Mouse (Mus musculus) hindbrain, embryonic 13.5 days (tissue): ENCODE results near the gene Esrrg. TPM values are rescaled to one million over a fixed set of nuclear protein-coding genes. Genes with fewer than 3 reads are reported as not detected.

ENCODE experiments used
- ATAC-seq: fragments of 200-750 bp; cut with Nextera tagmentation; 2 replicates; pipeline ENCODE4 v1.8.0; 2017; ENCODE audit warnings: moderate TSS enrichment; ENCODE audit not compliant: low FRiP score
- H3K27ac ChIP-seq: fragments of 300-500 bp; sonication (generic); 2 replicates; pipeline ENCODE4 v1.5.1; 2015; ENCODE audit warnings: inconsistent platforms, mild to moderate bottlenecking, moderate library complexity
- H3K27me3 ChIP-seq: fragments of 300-500 bp; sonication (generic); 2 replicates; pipeline ENCODE4 v1.6.1; 2015; ENCODE audit warnings: mild to moderate bottlenecking, inconsistent platforms
- H3K36me3 ChIP-seq: fragments of 300-500 bp; sonication (generic); 2 replicates; pipeline ENCODE4 v1.6.1; 2015; ENCODE audit warnings: mild to moderate bottlenecking, inconsistent platforms
- H3K4me1 ChIP-seq: fragments of 300-500 bp; sonication (generic); replicated peaks from 2 replicates; pipeline ENCODE4 v1.6.1; 2015; ENCODE audit warnings: inconsistent platforms
- H3K4me2 ChIP-seq: fragments of 300-500 bp; sonication (generic); 2 replicates; pipeline ENCODE4 v1.6.1; 2015; ENCODE audit warnings: inconsistent platforms, mild to moderate bottlenecking, moderate library complexity
- H3K4me3 ChIP-seq: fragments of 300-500 bp; sonication (generic); 2 replicates; pipeline ENCODE4 v1.5.1; 2015; ENCODE audit warnings: mild to moderate bottlenecking, inconsistent platforms
- H3K9ac ChIP-seq: fragments of 300-500 bp; sonication (generic); 2 replicates; pipeline ENCODE4 v1.6.1; 2015; ENCODE audit warnings: mild to moderate bottlenecking, inconsistent platforms
- H3K9me3 ChIP-seq: fragments of 300-500 bp; sonication (generic); 2 replicates; pipeline ENCODE4 v1.6.1; 2016; ENCODE audit warnings: inconsistent platforms
- WGBS: fragments of 180-500 bp; shearing (Covaris S2); methylation state at CpG from one replicate; pipeline ENCODE4 v1.1.7; 2015; 5-methylcytosine and 5-hydroxymethylcytosine counted together
- polyA plus RNA-seq: library from polyadenylated mRNA; unstranded; fragments of >200 nt; fragmentation: Nextera tagmentation; extraction: Ambion mirVana; gene quantifications from 2 replicates; pipeline ENCODE4 v1.2.1, GENCODE M21; 2015

The Esrrg gene
- polyA plus RNA-seq, 1 experiment from 2014 or later = 28.9 TPM

- Histone ChIP-seq H3K27ac (no peak overlapping the region), H3K27me3 (no peaks in the 10 kb centered on the region), H3K4me3 (no peak overlapping the region), H3K36me3 (no peaks in the 10 kb centered on the region), H3K4me1 (peaks cover 13% of the 10 kb centered on the region; the same call in 1 of the 2 replicates), H3K9me3 (no peaks in the 10 kb centered on the region), H3K9ac (no peak overlapping the region), H3K4me2 (no peak overlapping the region)
- 47% methylated on average over 18 of the region's 18 CpGs for WGBS
- no peak for ATAC-seq
Measured at GRCm38 (mm10) chr1:187964829-187965760, 356.5 kb downstream of the Esrrg start.

GRCm38 (mm10) chr1:187965921-187966320 lies 357.3 kb downstream of the Esrrg start:
- no peaks in the 10 kb centered on the region for H3K27me3 ChIP-seq
- no peak overlapping the region for H3K27ac ChIP-seq
- no peaks in the 10 kb centered on the region for H3K9me3 ChIP-seq
- H3K4me3 ChIP-seq = no peak overlapping the region
- WGBS = 18% methylated on average over 6 of the region's 6 CpGs
- no peaks in the 10 kb centered on the region for H3K36me3 ChIP-seq
- ATAC-seq = no peak
- no peak overlapping the region for H3K4me2 ChIP-seq
- no peak overlapping the region for H3K9ac ChIP-seq
- peaks cover 13% of the 10 kb centered on the region; the same call in 1 of the 2 replicates for H3K4me1 ChIP-seq

- H3K4me1 ChIP-seq = peaks cover 13% of the 10 kb centered on the region; the same call in 1 of the 2 replicates
- no peak overlapping the region for H3K27ac ChIP-seq
- H3K9me3 ChIP-seq = no peaks in the 10 kb centered on the region
- H3K9ac ChIP-seq = no peak overlapping the region
- WGBS = 84% methylated on average over 4 of the region's 4 CpGs
- ATAC-seq = no peak
- no peak overlapping the region for H3K4me3 ChIP-seq
- H3K4me2 ChIP-seq = no peak overlapping the region
- H3K27me3 ChIP-seq = no peaks in the 10 kb centered on the region
- no peaks in the 10 kb centered on the region for H3K36me3 ChIP-seq
Measured at GRCm38 (mm10) chr1:187968379-187968778, 359.8 kb downstream of the Esrrg start.

GRCm38 (mm10) chr1:187969491-187969890 lies 360.9 kb downstream of the Esrrg start:
- no peaks in the 10 kb centered on the region for H3K36me3 ChIP-seq
- H3K4me2 ChIP-seq = no peak overlapping the region
- H3K9me3 ChIP-seq = no peaks in the 10 kb centered on the region
- no peak overlapping the region for H3K4me3 ChIP-seq
- WGBS = 79% methylated on average over 5 of the region's 5 CpGs
- H3K27ac ChIP-seq = no peak overlapping the region
- H3K27me3 ChIP-seq = 0 out of 2 replicates have a peak, but pooled peaks cover 2% of the 10 kb centered on the region
- H3K9ac ChIP-seq = no peak overlapping the region
- ATAC-seq = no peak
- peaks cover 13% of the 10 kb centered on the region; the same call in 1 of the 2 replicates for H3K4me1 ChIP-seq

- no peaks in the 10 kb centered on the region for H3K9me3 ChIP-seq
- ATAC-seq = peak; percentile 69; the same call in 1 of the 2 replicates
- no peak overlapping the region for H3K4me3 ChIP-seq
- no peaks in the 10 kb centered on the region for H3K36me3 ChIP-seq
- no peak overlapping the region for H3K9ac ChIP-seq
- H3K4me2 ChIP-seq = no peak overlapping the region
- H3K27me3 ChIP-seq = 0 out of 2 replicates have a peak, but pooled peaks cover 7% of the 10 kb centered on the region
- 10% methylated on average over 9 of the region's 9 CpGs for WGBS
- H3K4me1 ChIP-seq = peaks cover 8% of the 10 kb centered on the region
- H3K27ac ChIP-seq = no peak overlapping the region
Measured at GRCm38 (mm10) chr1:187974396-187974795, 365.8 kb downstream of the Esrrg start.

- peak overlapping the region; percentile 49 for H3K9ac ChIP-seq
- H3K9me3 ChIP-seq = no peaks in the 10 kb centered on the region
- H3K27ac ChIP-seq = peak overlapping the region; percentile 35; the same call in 1 of the 2 replicates
- H3K36me3 ChIP-seq = no peaks in the 10 kb centered on the region
- 0 out of 2 replicates have a peak, but pooled peaks cover 7% of the 10 kb centered on the region for H3K27me3 ChIP-seq
- 59% methylated on average over 20 of the region's 20 CpGs for WGBS
- H3K4me1 ChIP-seq = peaks cover 8% of the 10 kb centered on the region
- no peak overlapping the region for H3K4me3 ChIP-seq
- ATAC-seq = no peak
- H3K4me2 ChIP-seq = no peak overlapping the region
Measured at GRCm38 (mm10) chr1:187975465-187976352, 367.1 kb downstream of the Esrrg start.

- 88% methylated on average over 9 of the region's 9 CpGs for WGBS
- no peaks in the 10 kb centered on the region for H3K9me3 ChIP-seq
- peaks cover 8% of the 10 kb centered on the region for H3K4me1 ChIP-seq
- no peak for ATAC-seq
- no peak overlapping the region for H3K27ac ChIP-seq
- H3K9ac ChIP-seq = no peak overlapping the region
- no peak overlapping the region for H3K4me3 ChIP-seq
- H3K4me2 ChIP-seq = no peak overlapping the region
- no peaks in the 10 kb centered on the region for H3K36me3 ChIP-seq
- 0 out of 2 replicates have a peak, but pooled peaks cover 7% of the 10 kb centered on the region for H3K27me3 ChIP-seq
Measured at GRCm38 (mm10) chr1:187976353-187976730, 367.8 kb downstream of the Esrrg start.

GRCm38 (mm10) chr1:187981028-187981427 lies 372.4 kb downstream of the Esrrg start:
- no peak overlapping the region for H3K9ac ChIP-seq
- no peaks in the 10 kb centered on the region for H3K36me3 ChIP-seq
- 80% methylated on average over 2 of the region's 2 CpGs for WGBS
- 0 out of 2 replicates have a peak, but pooled peaks cover 17% of the 10 kb centered on the region for H3K27me3 ChIP-seq
- H3K4me2 ChIP-seq = no peak overlapping the region
- no peak overlapping the region for H3K4me3 ChIP-seq
- no peak for ATAC-seq
- H3K9me3 ChIP-seq = no peaks in the 10 kb centered on the region
- H3K4me1 ChIP-seq = peaks cover 20% of the 10 kb centered on the region
- H3K27ac ChIP-seq = no peak overlapping the region

- Histone ChIP-seq H3K9me3 (no peaks in the 10 kb centered on the region), H3K4me1 (peaks cover 19% of the 10 kb centered on the region), H3K9ac (no peak overlapping the region), H3K36me3 (no peaks in the 10 kb centered on the region), H3K27me3 (0 out of 2 replicates have a peak, but pooled peaks cover 12% of the 10 kb centered on the region), H3K4me3 (no peak overlapping the region), H3K27ac (no peak overlapping the region), H3K4me2 (no peak overlapping the region)
- 16% methylated on average over 4 of the region's 4 CpGs for WGBS
- ATAC-seq = no peak
Measured at GRCm38 (mm10) chr1:187983177-187983576, 374.6 kb downstream of the Esrrg start.

- Histone ChIP-seq H3K4me3 (no peak overlapping the region), H3K27me3 (0 out of 2 replicates have a peak, but pooled peaks cover 2% of the 10 kb centered on the region), H3K9ac (no peak overlapping the region), H3K4me1 (no peaks in the 10 kb centered on the region), H3K4me2 (no peak overlapping the region), H3K27ac (no peak overlapping the region), H3K36me3 (no peaks in the 10 kb centered on the region), H3K9me3 (no peaks in the 10 kb centered on the region)
- ATAC-seq = no peak
Measured at GRCm38 (mm10) chr1:187990161-187990560, 381.6 kb downstream of the Esrrg start.

- H3K4me1 ChIP-seq = peaks cover 13% of the 10 kb centered on the region
- H3K27me3 ChIP-seq = no peaks in the 10 kb centered on the region
- ATAC-seq = peak; percentile 97
- peak overlapping the region; percentile 48 for H3K4me3 ChIP-seq
- no peaks in the 10 kb centered on the region for H3K9me3 ChIP-seq
- peak overlapping the region; percentile 52; the same call in 1 of the 2 replicates for H3K27ac ChIP-seq
- 1% methylated on average over 39 of the region's 39 CpGs for WGBS
- no peaks in the 10 kb centered on the region for H3K36me3 ChIP-seq
- peak overlapping the region; percentile 65 for H3K9ac ChIP-seq
- H3K4me2 ChIP-seq = peak overlapping the region; percentile 80
Measured at GRCm38 (mm10) chr1:187997584-187998338, 389.2 kb downstream of the Esrrg start.
